Mouse (Mus musculus) liver, postnatal 0 days (tissue): ENCODE data around the gene Mri1.

ENCODE experiments used
- CTCF ChIP-seq: sonication (generic); IDR thresholded peaks from 2 replicates; pipeline ENCODE4 v1.5.1; 2016; ENCODE audit warnings: antibody characterized with exemption, low read depth
- EP300 ChIP-seq: IDR thresholded peaks from 2 replicates; pipeline ENCODE4 v1.6.1; 2016; ENCODE audit warnings: antibody characterized with exemption, low read depth, mild to moderate bottlenecking

GRCm38 (mm10) chr8:84205073-84205472, 52.1 kb downstream of the Mri1 start:
- no peak for TF ChIP-seq CTCF
- TF ChIP-seq EP300: no peak
